Mouse (Mus musculus) Patski (cell line): ENCODE measurements at regions not wholly inside any gene's neighbourhood (a gene's known extent, or its start where the extent isn't known, plus 50 kb on each side); places are given as distances from the start of the nearest gene placed in this dataset.

ENCODE experiments used
- ATAC-seq: fragments of 100-300 bp; one replicate; pipeline ENCODE4 v1.8.0; 2021
- CTCF ChIA-PET: fragments of 350-600 bp; sonication (Branson Sonifier 250); formaldehyde crosslinking; loops from one replicate; lab custom pipeline; 2022; ENCODE audit warnings: inconsistent platforms; lab: Charles Lee
- POLR2A ChIA-PET: fragments of 350-600 bp; sonication (Branson Sonifier 250); formaldehyde crosslinking; loops from one replicate; lab custom pipeline; 2022; ENCODE audit warnings: antibody characterized with exemption, inconsistent platforms; lab: Charles Lee
- DNase-seq: peaks from one replicate; pipeline ENCODE4 v3.0.0-alpha.2; 2011; ENCODE audit warnings: low read depth, low spot score
- H3K27me3 ChIP-seq: fragments of 371-371 bp; one replicate; pipeline ENCODE4 v1.5.1; 2021
- CTCF ChIP-seq: fragments of 100-300 bp; IDR thresholded peaks from one replicate; pipeline ENCODE4 v1.5.1; 2021
- in situ Hi-C: fragments of 300-500 bp; cut with MboI; formaldehyde crosslinking; loops from 3 replicates; pipeline ENCODE4 v1.11.1; 2018; ENCODE audit warnings: low pct_unique_long_range_greater_than_20kb, mixed read lengths

GRCm38 (mm10) chr11:26285682-26286081, 75.1 kb upstream of the 5730522E02Rik start:
- ATAC-seq (no peak), DNase-seq (no peak)
- ChIA-PET CTCF (no interaction called here), POLR2A (no interaction called here)
- TF ChIP-seq CTCF, result no peak
- peaks cover 9% of the 10 kb centered on the region for H3K27me3 ChIP-seq
- in situ Hi-C loops, result no loop called here

- ATAC-seq (no peak), DNase-seq (no peak)
- POLR2A ChIA-PET, result no interaction called here
- CTCF ChIA-PET, result no interaction called here
- H3K27me3 ChIP-seq, result no peaks in the 10 kb centered on the region
- in situ Hi-C loops, result no loop called here
- no peak for TF ChIP-seq CTCF
Measured at GRCm38 (mm10) chr11:26299268-26299667, 86.7 kb upstream of the Fancl start.

- CTCF ChIA-PET, result interaction anchor here (0.8 kb wide), 1 partner anchor 11 kb away, joined by 4 read pairs; no protein-coding TSS in a partner anchor
- no peak for TF ChIP-seq CTCF
- in situ Hi-C loops, result no loop called here
- POLR2A ChIA-PET, result no interaction called here
- no peaks in the 10 kb centered on the region for H3K27me3 ChIP-seq
- DNase-seq (no peak), ATAC-seq (no peak)
Measured at GRCm38 (mm10) chr11:26307564-26307963, 78.4 kb upstream of the Fancl start.

GRCm38 (mm10) chr11:26331238-26331637, 54.7 kb upstream of the Fancl start:
- POLR2A ChIA-PET, result no interaction called here
- in situ Hi-C loops, result no loop called here

More at GRCm38 (mm10) chr11:26331238-26331637, 54.7 kb upstream of the Fancl start:
- ATAC-seq (no peak), DNase-seq (no peak)
- CTCF ChIA-PET, result no interaction called here
- peaks cover 33% of the 10 kb centered on the region for H3K27me3 ChIP-seq
- no peak for TF ChIP-seq CTCF
